ENCODE assay signal across 10 mouse cellular contexts in genomic region chr2:72319028-72319798, GRCm38 (mm10). TPM values are rescaled to one million over a fixed set of nuclear protein-coding genes. Genes with fewer than 3 reads are reported as not detected.
DNase-seq lines count a peak whose midpoint lies in the region; ATAC-seq and TF ChIP-seq lines count a peak whose summit lies in the region.
"Had no signal": no experiment of that assay in that cellular context is flagged by ENCODE, and none has a peak within 500 bp of the region (broad histone marks: within the 10 kb centered on the region; RNA-seq: fewer than 3 reads in every experiment).

No protein-coding gene starts in this region.

- H3K27ac ChIP-seq in heart, embryonic 15.5 days = peak overlapping the region; percentile 68
- peak overlapping the region; percentile 34 for H3K27ac ChIP-seq in brown adipose tissue, adult 24 weeks (replicated peaks; ENCODE audit: low read depth, low read length)
- H3K27ac ChIP-seq in liver, embryonic 13.5 days = peak overlapping the region; percentile 9; the same call in 1 of the 2 replicates
- H3K27ac ChIP-seq: hindbrain, embryonic 15.5 days; midbrain, embryonic 15.5 days had no signal

- H3K9me3 ChIP-seq in heart, embryonic 15.5 days (replicated peaks) = no peaks in the 10 kb centered on the region
- no peaks in the 10 kb centered on the region for H3K9me3 ChIP-seq in liver, embryonic 13.5 days (replicated peaks)
- H3K9me3 ChIP-seq: hindbrain, embryonic 15.5 days; midbrain, embryonic 15.5 days had no signal

- H3K79me3 ChIP-seq in C2C12 (ENCODE audit: low read depth) = peaks cover 54% of the 10 kb centered on the region

- no peak overlapping the region for H3K4me3 ChIP-seq in heart, embryonic 15.5 days
- H3K4me3 ChIP-seq in C2C12 (ENCODE audit: insufficient read depth, poor library complexity, severe bottlenecking) = no peak overlapping the region
- H3K4me3 ChIP-seq in brown adipose tissue, adult 24 weeks (ENCODE audit: insufficient read depth, low read depth, low read length) = no peak overlapping the region
- no peak overlapping the region for H3K4me3 ChIP-seq in liver, embryonic 13.5 days (replicated peaks)
- H3K4me3 ChIP-seq: hindbrain, embryonic 15.5 days; midbrain, embryonic 15.5 days had no signal

- ATAC-seq in heart, embryonic 15.5 days (replicated peaks; ENCODE audit: insufficient number of reproducible peaks, insufficient read depth, low FRiP score, low read depth) = no peak
- no peak for ATAC-seq in liver, embryonic 13.5 days (ENCODE audit: low read depth)
- ATAC-seq: midbrain, embryonic 15.5 days had no signal

- H3K27me3 ChIP-seq in heart, embryonic 15.5 days = no peaks in the 10 kb centered on the region
- no peaks in the 10 kb centered on the region for H3K27me3 ChIP-seq in C2C12 (ENCODE audit: control insufficient read depth, insufficient read depth, insufficient read length)
- H3K27me3 ChIP-seq in liver, embryonic 13.5 days = no peaks in the 10 kb centered on the region
- H3K27me3 ChIP-seq: hindbrain, embryonic 15.5 days; midbrain, embryonic 15.5 days had no signal

- no peak overlapping the region for H3K4me2 ChIP-seq in heart, embryonic 15.5 days
- no peak overlapping the region for H3K4me2 ChIP-seq in liver, embryonic 13.5 days
- H3K4me2 ChIP-seq: hindbrain, embryonic 15.5 days; midbrain, embryonic 15.5 days had no signal

- intact Hi-C loops in heart, postnatal 36 days (cut with DNase I) = no loop called here

- H3K9ac ChIP-seq in heart, embryonic 15.5 days = no peak overlapping the region
- H3K9ac ChIP-seq in liver, embryonic 13.5 days = no peak overlapping the region
- H3K9ac ChIP-seq: hindbrain, embryonic 15.5 days; midbrain, embryonic 15.5 days had no signal

- H3K79me2 ChIP-seq in C2C12 (ENCODE audit: control insufficient read depth, insufficient read depth) = peaks cover 85% of the 10 kb centered on the region

- 64% methylated on average over 7 of the region's 7 CpGs for WGBS in heart, embryonic 15.5 days
- WGBS in liver, embryonic 13.5 days (ENCODE audit: insufficient replicate concordance) = 61% methylated on average over 7 of the region's 7 CpGs

- no peak overlapping the region for H3ac ChIP-seq in C2C12 (ENCODE audit: control insufficient read depth, insufficient read length, low read depth)

- TF ChIP-seq CTCF in C2C12 (IDR thresholded peaks at IDR 0.05; ENCODE audit: control insufficient read depth, insufficient read depth, insufficient read length) = no peak

- no peak for DNase-seq in heart, postnatal 36 days
- no peak for DNase-seq in liver, embryonic 13.5 days
- no peak for DNase-seq in embryo, embryonic 10 days (ENCODE audit: low spot score)
- no peak for DNase-seq in B cell, adult 2 months
- DNase-seq: cerebellum, adult 18-20 months had no signal

- H3K4me1 ChIP-seq in heart, embryonic 15.5 days (replicated peaks) = peaks cover 46% of the 10 kb centered on the region
- peaks cover 23% of the 10 kb centered on the region for H3K4me1 ChIP-seq in brown adipose tissue, adult 24 weeks (ENCODE audit: control insufficient read depth, insufficient read depth, insufficient read length, low read length)
- peaks cover 31% of the 10 kb centered on the region for H3K4me1 ChIP-seq in liver, embryonic 13.5 days (replicated peaks)

- no peaks in the 10 kb centered on the region for H3K36me3 ChIP-seq in heart, embryonic 15.5 days
- H3K36me3 ChIP-seq in C2C12 (ENCODE audit: control insufficient read depth, insufficient read depth) = peaks cover 5% of the 10 kb centered on the region
- no peaks in the 10 kb centered on the region for H3K36me3 ChIP-seq in liver, embryonic 13.5 days
- H3K36me3 ChIP-seq: hindbrain, embryonic 15.5 days; midbrain, embryonic 15.5 days had no signal

TF ChIP-seq in C2C12, 6 proteins besides CTCF, POLR2A, EP300 and RAD21:
- TF ChIP-seq USF1 (IDR thresholded peaks at IDR 0.05; ENCODE audit: low read depth) = peak; percentile 84
- no peak for TF ChIP-seq MYOG (IDR thresholded peaks at IDR 0.05; ENCODE audit: control insufficient read depth, extremely low read depth, insufficient read length)
- TF ChIP-seq MYOD1 (IDR thresholded peaks at IDR 0.05; ENCODE audit: control insufficient read depth, insufficient read length, low read depth) = peak; percentile 44
- peak; percentile 76 for TF ChIP-seq MAX (IDR thresholded peaks at IDR 0.05)
- peak; percentile 32 for TF ChIP-seq CEBPB (IDR thresholded peaks at IDR 0.05; ENCODE audit: low read depth)
- peak; percentile 51 for TF ChIP-seq FOSL1 (IDR thresholded peaks at IDR 0.05; ENCODE audit: insufficient read depth, low read length, poor library complexity, severe bottlenecking)

RNA-seq across cellular contexts. Expression of gene Map3k20, which starts 33.8 kb away (rescaled TPM):
- polyA plus RNA-seq in heart, embryonic 15.5 days (2015; fragmentation: Nextera tagmentation; extraction: Ambion mirVana) = 46.4 and 47.4 TPM in 2 replicates
- total RNA-seq in heart, postnatal 36 days (2021) = 100 to 1,000 TPM; 286 to 292 TPM
- polyA plus RNA-seq in C2C12 (2012; fragmentation: generic; extraction: Trizol) = 19.5 TPM
- polyA plus RNA-seq in brown adipose tissue, adult 24 weeks (2012; ENCODE audit: insufficient read depth, insufficient read length, missing spikeins) = 24.8 and 25.3 TPM in 2 replicates
- 6.8 and 8.7 TPM in 2 replicates for polyA plus RNA-seq in liver, embryonic 13.5 days (2015; fragmentation: Nextera tagmentation; extraction: Ambion mirVana)

Comparison
In these comparisons a context has a peak if more than half of its experiments do, and no peak if none do; other contexts are left out.
1. H3K27ac ChIP-seq: peak in every context shown above with its lines; median percentile 68 in heart, embryonic 15.5 days; 34 in brown adipose tissue, adult 24 weeks; 9 in liver, embryonic 13.5 days.